Mouse (Mus musculus): ENCODE data around the gene Atp5b. TPM values are rescaled to one million over a fixed set of nuclear protein-coding genes. Genes with fewer than 3 reads are reported as not detected.
"Not testable (repeated sequence)": the region's sequence is repeated elsewhere in the genome, so short reads cannot be mapped to it uniquely, and the experiment has no call there.

Atp5b gene
- polyA plus RNA-seq, 1 experiment, result 224 TPM

DNA sequence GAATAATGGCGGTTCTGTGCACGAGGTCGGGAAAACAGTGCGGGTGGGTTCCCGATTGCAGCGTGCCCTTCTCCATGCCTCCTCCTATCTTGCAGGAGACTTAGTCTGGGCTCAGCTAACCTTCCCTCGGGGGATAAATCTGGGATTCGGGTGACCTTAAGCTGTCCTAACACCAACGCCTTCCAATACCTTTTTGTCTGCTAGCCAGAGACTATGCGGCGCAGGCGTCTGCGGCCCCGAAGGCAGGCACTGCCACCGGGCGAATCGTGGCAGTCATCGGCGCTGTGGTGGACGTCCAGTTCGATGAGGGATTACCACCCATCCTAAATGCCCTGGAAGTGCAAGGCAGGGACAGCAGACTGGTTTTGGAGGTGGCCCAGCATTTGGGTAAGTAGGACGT, 615 bp downstream of the Atp5b start:
- Histone ChIP-seq H3K27me3 (ENCODE audit: control insufficient read depth) (no peaks in the 10 kb centered on the region), H3K4me3 (replicated peaks) (peak overlapping the region; percentile 100), H3K4me1 (ENCODE audit: control insufficient read depth) (peaks cover 50% of the 10 kb centered on the region), H3K36me3 (ENCODE audit: control insufficient read depth) (peaks cover 53% of the 10 kb centered on the region), H3K9me3 (ENCODE audit: control insufficient read depth, low read length) (no peaks in the 10 kb centered on the region)
- TF ChIP-seq TAL1 (IDR thresholded peaks at IDR 0.05; ENCODE audit: low read length) (no peak), GATA1 (IDR thresholded peaks at IDR 0.05; ENCODE audit: low read length) (no peak)

DNA sequence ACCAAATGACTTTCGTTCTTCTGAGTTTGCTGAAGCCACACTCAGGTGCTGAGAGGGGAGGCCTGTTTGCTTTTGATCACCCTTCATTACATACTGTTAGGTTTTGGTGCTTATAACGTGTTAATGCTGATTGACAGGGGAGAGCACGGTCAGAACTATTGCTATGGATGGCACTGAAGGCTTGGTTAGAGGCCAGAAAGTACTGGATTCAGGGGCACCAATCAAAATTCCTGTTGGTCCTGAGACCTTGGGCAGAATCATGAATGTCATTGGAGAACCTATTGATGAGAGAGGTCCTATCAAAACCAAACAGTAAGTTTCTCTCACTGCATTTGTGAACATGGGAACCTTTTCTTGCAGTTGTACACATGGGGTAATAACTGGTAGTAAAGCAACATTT, 1.1 kb downstream of the Atp5b start:
- Histone ChIP-seq H3K36me3 (ENCODE audit: control insufficient read depth) (peaks cover 56% of the 10 kb centered on the region), H3K9me3 (ENCODE audit: control insufficient read depth, low read length) (no peaks in the 10 kb centered on the region), H3K4me3 (replicated peaks) (peak overlapping the region; percentile 100), H3K27me3 (ENCODE audit: control insufficient read depth) (no peaks in the 10 kb centered on the region), H3K4me1 (ENCODE audit: control insufficient read depth) (peaks cover 54% of the 10 kb centered on the region)
- TF ChIP-seq TAL1 (IDR thresholded peaks at IDR 0.05; ENCODE audit: low read length) (no peak), GATA1 (IDR thresholded peaks at IDR 0.05; ENCODE audit: low read length) (no peak)

DNA sequence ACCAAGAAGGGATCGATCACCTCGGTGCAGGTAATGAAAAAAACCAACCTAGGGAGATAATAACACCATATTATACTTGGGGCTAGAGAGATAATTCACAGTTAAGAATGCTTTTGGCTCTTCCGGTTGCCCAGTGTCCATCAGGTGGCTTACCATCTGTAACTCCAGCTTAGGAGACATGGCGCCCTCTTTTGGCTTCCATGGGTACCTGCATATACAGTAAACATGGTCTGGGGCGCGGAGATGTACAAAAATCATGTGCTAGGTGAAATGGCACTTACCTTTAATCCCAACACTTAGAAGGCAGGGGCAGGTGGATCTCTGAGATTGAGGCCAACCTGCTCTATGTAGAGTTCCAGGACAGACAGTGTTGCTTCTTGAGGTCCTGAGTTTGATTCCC, 3.3 kb downstream of the Atp5b start:
- TF ChIP-seq TAL1 (IDR thresholded peaks at IDR 0.05; ENCODE audit: low read length) (no peak), GATA1 (IDR thresholded peaks at IDR 0.05; ENCODE audit: low read length) (no peak)
- H3K36me3 ChIP-seq (ENCODE audit: control insufficient read depth), result peaks cover 74% of the 10 kb centered on the region
- no peak overlapping the region for H3K4me3 ChIP-seq (replicated peaks)
- H3K4me1 ChIP-seq (ENCODE audit: control insufficient read depth), result peaks cover 74% of the 10 kb centered on the region
- H3K9me3 ChIP-seq (ENCODE audit: control insufficient read depth, low read length), result no peaks in the 10 kb centered on the region
- no peaks in the 10 kb centered on the region for H3K27me3 ChIP-seq (ENCODE audit: control insufficient read depth)

DNA sequence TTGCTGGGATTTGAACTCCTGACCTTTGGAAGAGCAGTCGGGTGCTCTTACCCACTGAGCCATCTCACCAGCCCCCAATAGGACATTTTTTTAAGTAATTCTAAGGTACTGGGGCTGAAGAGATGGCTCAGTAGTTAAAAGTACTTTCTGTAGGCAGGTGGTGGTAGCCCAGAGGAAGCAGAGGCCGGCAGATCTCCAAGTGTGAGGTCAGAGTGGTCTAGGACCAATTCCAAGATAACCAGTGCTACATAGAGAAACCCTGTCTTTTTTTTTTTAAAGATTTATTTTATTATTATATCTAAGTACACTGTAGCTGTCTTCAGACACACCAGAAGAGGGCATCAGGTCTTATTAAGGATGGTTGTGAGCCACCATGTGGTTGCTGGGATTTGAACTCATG, 4.1 kb downstream of the Atp5b start:
- Histone ChIP-seq H3K36me3 (ENCODE audit: control insufficient read depth) (peaks cover 74% of the 10 kb centered on the region), H3K4me1 (ENCODE audit: control insufficient read depth) (peaks cover 74% of the 10 kb centered on the region)
- not testable (repeated sequence) for H3K9me3 ChIP-seq (ENCODE audit: control insufficient read depth, low read length); H3K27me3 ChIP-seq (ENCODE audit: control insufficient read depth); H3K4me3 ChIP-seq (replicated peaks)

DNA sequence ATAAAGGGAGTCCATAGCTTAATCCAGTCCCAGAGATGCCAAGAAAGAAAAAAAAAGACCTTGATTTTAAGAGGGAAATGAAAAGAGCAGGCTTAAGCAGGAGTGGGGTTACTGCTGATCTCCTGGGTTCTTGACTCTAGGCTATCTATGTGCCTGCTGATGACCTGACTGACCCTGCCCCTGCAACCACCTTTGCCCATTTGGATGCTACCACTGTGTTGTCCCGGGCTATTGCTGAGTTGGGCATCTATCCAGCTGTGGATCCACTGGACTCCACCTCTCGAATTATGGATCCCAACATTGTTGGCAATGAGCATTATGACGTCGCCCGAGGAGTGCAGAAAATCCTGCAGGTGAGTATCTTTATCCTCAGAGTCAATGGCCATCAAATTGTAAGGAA, 5.1 kb downstream of the Atp5b start:
- H3K36me3 ChIP-seq (ENCODE audit: control insufficient read depth), result peaks cover 74% of the 10 kb centered on the region
- peaks cover 75% of the 10 kb centered on the region for H3K4me1 ChIP-seq (ENCODE audit: control insufficient read depth)
- no peak overlapping the region for H3K4me3 ChIP-seq (replicated peaks)
- no peaks in the 10 kb centered on the region for H3K27me3 ChIP-seq (ENCODE audit: control insufficient read depth)
- TF ChIP-seq TAL1 (IDR thresholded peaks at IDR 0.05; ENCODE audit: low read length), result no peak
- no peak for TF ChIP-seq GATA1 (IDR thresholded peaks at IDR 0.05; ENCODE audit: low read length)
- H3K9me3 ChIP-seq (ENCODE audit: control insufficient read depth, low read length), result no peaks in the 10 kb centered on the region

DNA sequence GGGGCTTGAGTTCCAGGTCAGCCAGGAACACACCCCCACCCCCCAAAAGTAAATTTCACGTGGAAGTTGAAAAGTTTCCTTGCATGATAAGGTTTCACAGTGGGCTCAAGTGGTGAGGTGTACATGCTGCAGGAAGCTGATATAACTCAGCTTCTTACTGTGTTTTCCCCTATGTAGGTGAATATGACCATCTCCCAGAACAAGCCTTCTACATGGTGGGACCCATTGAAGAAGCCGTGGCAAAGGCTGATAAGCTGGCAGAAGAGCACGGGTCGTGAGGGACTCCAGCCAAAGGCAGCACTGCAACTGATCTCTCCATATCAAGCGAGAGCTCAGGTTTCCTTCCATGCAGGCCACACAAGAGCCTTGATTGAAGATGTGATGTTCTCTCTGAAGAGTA, 6.8 kb downstream of the Atp5b start:
- no peaks in the 10 kb centered on the region for H3K9me3 ChIP-seq (ENCODE audit: control insufficient read depth, low read length)
- no peak overlapping the region for H3K4me3 ChIP-seq (replicated peaks)
- peaks cover 82% of the 10 kb centered on the region for H3K4me1 ChIP-seq (ENCODE audit: control insufficient read depth)
- no peaks in the 10 kb centered on the region for H3K27me3 ChIP-seq (ENCODE audit: control insufficient read depth)
- H3K36me3 ChIP-seq (ENCODE audit: control insufficient read depth), result peaks cover 64% of the 10 kb centered on the region
- TF ChIP-seq GATA1 (IDR thresholded peaks at IDR 0.05; ENCODE audit: low read length) (no peak), TAL1 (IDR thresholded peaks at IDR 0.05; ENCODE audit: low read length) (no peak)

DNA sequence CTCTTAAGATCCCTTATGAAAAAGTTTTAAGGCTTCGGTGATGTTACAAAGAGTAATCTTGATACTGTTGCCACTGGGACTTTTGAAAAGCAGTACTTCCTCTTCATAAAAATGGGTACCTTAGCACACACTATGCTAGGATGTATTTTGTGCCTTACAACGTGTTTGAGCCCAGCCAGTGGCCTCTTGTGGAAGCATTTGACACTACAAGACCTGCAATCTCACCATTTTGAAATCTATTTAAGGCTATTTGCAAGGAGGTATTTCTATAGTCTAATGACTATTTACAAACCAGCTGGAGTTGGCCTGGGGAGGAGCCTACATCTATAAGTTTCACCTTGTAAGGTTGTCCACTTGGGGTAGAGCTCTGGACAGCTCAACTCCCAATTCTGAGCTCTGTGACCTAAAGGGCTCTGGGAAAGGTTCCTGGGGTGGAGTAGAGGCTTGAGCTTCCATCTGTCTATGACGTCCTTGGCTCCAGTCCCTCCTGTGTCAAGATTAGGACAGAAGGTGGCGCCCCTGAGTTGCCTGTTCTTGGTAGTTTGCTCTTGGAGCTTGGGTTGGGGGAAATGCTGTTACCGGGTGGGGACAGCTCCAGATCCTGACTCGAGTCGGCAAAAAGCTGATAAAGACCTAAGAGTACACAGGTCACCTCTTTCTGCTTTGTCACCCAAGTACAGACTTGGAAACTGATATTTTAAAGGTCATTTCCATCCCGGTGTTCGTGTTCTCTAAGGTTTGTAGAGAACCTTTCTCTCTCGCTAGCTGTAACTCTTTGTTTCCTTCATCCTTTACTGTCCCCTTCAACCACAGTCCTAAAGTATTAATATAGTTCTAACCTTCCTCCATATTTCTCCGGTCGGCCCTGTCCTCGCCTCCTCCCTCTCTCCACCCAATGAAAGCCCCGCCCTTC, 7.8 kb downstream of the Atp5b start:
- peaks cover 58% of the 10 kb centered on the region for H3K36me3 ChIP-seq (ENCODE audit: control insufficient read depth)
- peak overlapping the region; percentile 78 for H3K4me3 ChIP-seq (replicated peaks)
- H3K9me3 ChIP-seq (ENCODE audit: control insufficient read depth, low read length), result no peaks in the 10 kb centered on the region
- TF ChIP-seq GATA1 (IDR thresholded peaks at IDR 0.05; ENCODE audit: low read length) (no peak), TAL1 (IDR thresholded peaks at IDR 0.05; ENCODE audit: low read length) (no peak)
- peaks cover 82% of the 10 kb centered on the region for H3K4me1 ChIP-seq (ENCODE audit: control insufficient read depth)
- no peaks in the 10 kb centered on the region for H3K27me3 ChIP-seq (ENCODE audit: control insufficient read depth)

DNA sequence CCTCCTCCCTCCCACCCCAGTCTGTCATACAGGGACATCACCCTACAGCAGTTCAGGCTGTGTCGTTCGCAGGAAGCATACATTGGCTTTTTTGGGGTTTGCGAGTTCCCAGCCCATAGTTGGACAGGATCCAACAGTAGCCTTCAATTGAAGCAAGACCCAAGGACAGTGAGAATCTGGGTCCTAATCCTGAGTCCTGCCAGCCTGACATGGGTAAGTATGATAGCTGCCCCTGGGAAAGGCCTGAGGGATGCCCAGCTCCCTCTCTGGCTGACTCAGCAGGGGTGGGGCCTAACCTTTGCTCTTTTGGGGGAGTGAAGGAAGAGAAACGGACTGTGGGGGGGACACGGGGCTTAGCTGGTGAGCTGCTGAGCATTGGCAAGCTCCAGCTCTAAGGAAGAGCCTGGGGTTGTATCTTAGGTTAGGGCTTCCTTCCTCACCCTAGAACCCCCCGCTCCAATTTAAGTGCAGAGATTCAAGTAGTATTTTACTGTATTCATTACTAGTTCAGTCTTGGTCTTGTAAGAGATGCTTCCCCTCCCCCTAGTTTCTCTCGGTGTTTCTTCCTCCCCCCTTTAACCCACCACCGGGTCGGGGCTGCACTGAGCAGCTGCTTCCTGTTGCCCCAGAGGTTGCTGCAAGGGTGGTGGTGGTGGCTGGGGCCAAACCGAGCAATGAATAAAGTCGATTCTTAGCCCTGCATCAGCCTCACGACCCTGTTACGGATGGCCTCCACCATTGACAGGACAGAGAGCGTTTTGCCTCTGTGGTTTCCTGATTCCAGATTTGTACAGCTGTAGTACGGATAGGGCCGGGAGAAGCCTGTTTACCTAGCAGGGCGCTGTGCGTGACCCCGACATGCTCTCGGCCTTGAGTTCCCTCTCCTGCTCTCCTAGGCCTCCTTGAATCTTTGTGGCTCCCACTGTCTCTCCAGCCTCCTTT, 8.8 kb downstream of the Atp5b start, which contains the start of gene Baz2a:
TSS of gene Baz2a (plus strand) at position 14 of the 942 bp plus-strand sequence.
- TF ChIP-seq GATA1 (IDR thresholded peaks at IDR 0.05; ENCODE audit: low read length) (no peak), TAL1 (IDR thresholded peaks at IDR 0.05; ENCODE audit: low read length) (no peak)
- peaks cover 55% of the 10 kb centered on the region for H3K36me3 ChIP-seq (ENCODE audit: control insufficient read depth)
- H3K4me1 ChIP-seq (ENCODE audit: control insufficient read depth), result peaks cover 82% of the 10 kb centered on the region
- H3K4me3 ChIP-seq (replicated peaks), result peak within 1 kb of the TSS; percentile 78
- no peaks in the 10 kb centered on the region for H3K27me3 ChIP-seq (ENCODE audit: control insufficient read depth)
- no peaks in the 10 kb centered on the region for H3K9me3 ChIP-seq (ENCODE audit: control insufficient read depth, low read length)

Measured in erythroblast, embryonic 14.5 days (primary cell).